In the genomic region with DNA sequence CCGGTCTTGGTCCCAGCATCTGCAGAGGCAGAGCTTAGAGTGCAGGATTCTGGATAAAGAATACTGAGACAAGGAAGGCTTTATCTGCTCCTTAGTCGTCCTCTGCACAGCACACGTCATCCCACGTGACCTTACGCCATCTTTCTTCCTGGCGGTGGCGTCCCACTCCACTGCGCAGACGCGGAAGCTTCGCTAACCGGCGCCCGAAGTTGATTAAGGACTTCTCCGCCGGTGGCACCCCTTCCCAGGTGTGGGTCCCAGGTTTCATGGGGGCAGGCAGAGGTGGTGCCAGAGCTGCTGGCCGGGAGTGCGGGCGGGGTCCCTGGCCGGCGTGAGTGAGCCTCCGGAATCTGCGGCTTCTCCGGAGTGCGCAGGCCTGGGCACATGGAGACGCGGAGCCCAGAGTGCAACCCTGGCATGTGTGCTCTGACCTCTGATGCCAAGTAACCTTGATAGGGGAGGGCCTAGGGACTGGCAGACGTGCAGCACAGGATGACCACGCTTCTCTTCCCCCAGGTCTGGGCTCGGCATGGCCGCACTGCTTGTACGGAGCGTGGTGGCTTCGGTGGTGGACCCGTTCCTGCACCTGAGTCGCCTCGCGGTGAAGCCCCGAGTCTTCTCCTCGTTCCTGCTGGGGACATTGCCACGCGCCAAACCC, we compare ENCODE assay signal across 8 mouse cellular contexts. TPM values are rescaled to one million over a fixed set of nuclear protein-coding genes. Genes with fewer than 3 reads are reported as not detected.
DNase-seq lines count a peak whose midpoint lies in the region; ATAC-seq and TF ChIP-seq lines count a peak whose summit lies in the region.

No protein-coding gene starts in this region.

- peaks cover 30% of the 10 kb centered on the region for H3K36me3 ChIP-seq in E14TG2a.4 (ENCODE audit: insufficient read depth, low read length)
- H3K36me3 ChIP-seq in forebrain, embryonic 13.5 days (ENCODE audit: poor library complexity, severe bottlenecking) = peaks cover 7% of the 10 kb centered on the region; the same call in 1 of the 2 replicates
- peaks cover 6% of the 10 kb centered on the region; the same call in 1 of the 2 replicates for H3K36me3 ChIP-seq in neural tube, embryonic 15.5 days

- H3K9ac ChIP-seq in forebrain, embryonic 13.5 days = peak overlapping the region; percentile 87
- peak overlapping the region; percentile 87 for H3K9ac ChIP-seq in neural tube, embryonic 15.5 days (replicated peaks)

- H3K27me3 ChIP-seq in E14TG2a.4 (ENCODE audit: insufficient read depth, low read length) = no peaks in the 10 kb centered on the region
- H3K27me3 ChIP-seq in forebrain, embryonic 13.5 days = no peaks in the 10 kb centered on the region
- 0 out of 2 replicates have a peak, but pooled peaks cover 3% of the 10 kb centered on the region for H3K27me3 ChIP-seq in neural tube, embryonic 15.5 days (replicated peaks)

- H3K4me2 ChIP-seq in forebrain, embryonic 13.5 days = peak overlapping the region; percentile 98
- peak overlapping the region; percentile 95 for H3K4me2 ChIP-seq in neural tube, embryonic 15.5 days

- no peaks in the 10 kb centered on the region for H3K9me3 ChIP-seq in E14TG2a.4 (ENCODE audit: low read length)
- no peaks in the 10 kb centered on the region for H3K9me3 ChIP-seq in forebrain, embryonic 13.5 days (replicated peaks)
- no peaks in the 10 kb centered on the region for H3K9me3 ChIP-seq in neural tube, embryonic 15.5 days (replicated peaks)

- under 1% methylated on average over 40 of the region's 42 CpGs for WGBS in forebrain, embryonic 13.5 days
- WGBS in neural tube, embryonic 15.5 days = under 1% methylated on average over 42 of the region's 42 CpGs

- H3K4me3 ChIP-seq in E14TG2a.4 (replicated peaks; ENCODE audit: low read length) = peak overlapping the region; percentile 91
- H3K4me3 ChIP-seq in forebrain, embryonic 13.5 days = peak overlapping the region; percentile 90
- peak overlapping the region; percentile 90 for H3K4me3 ChIP-seq in neural tube, embryonic 15.5 days (replicated peaks)

- no peak for TF ChIP-seq CTCF in E14TG2a.4 (conservative IDR thresholded peaks at IDR 0.05; ENCODE audit: low read length)

- intact Hi-C loops in heart, postnatal 10 days (cut with DNase I) = loop anchor here (5.0 kb wide), 1 partner anchor 271 kb away; a partner anchor contains a TSS

- peak; percentile 87 for DNase-seq in c-Kit-positive CD71-positive TER-119-positive erythroid progenitor cells, embryonic 14.5 days (ENCODE audit: low spot score)
- DNase-seq in heart, postnatal 10 days = peak; percentile 93 to 95
- DNase-seq in layer of hippocampus, adult 11-12 months (ENCODE audit: low spot score) = peak; percentile 90
- peak; percentile 89 to 90 for DNase-seq in lung, adult 18-20 months
- peak; percentile 84 for DNase-seq in testis, postnatal 14 days (ENCODE audit: low spot score)

- peak; percentile 94 for ATAC-seq in forebrain, embryonic 13.5 days
- peak; percentile 91 for ATAC-seq in neural tube, embryonic 15.5 days (ENCODE audit: low FRiP score)

- H3K27ac ChIP-seq in forebrain, embryonic 13.5 days = peak overlapping the region; percentile 75
- H3K27ac ChIP-seq in neural tube, embryonic 15.5 days (replicated peaks) = peak overlapping the region; percentile 86

- H3K4me1 ChIP-seq in E14TG2a.4 (replicated peaks; ENCODE audit: low read depth, low read length) = peaks cover 67% of the 10 kb centered on the region
- H3K4me1 ChIP-seq in forebrain, embryonic 13.5 days = peaks cover 29% of the 10 kb centered on the region
- H3K4me1 ChIP-seq in neural tube, embryonic 15.5 days = peaks cover 31% of the 10 kb centered on the region

RNA-seq across cellular contexts. Expression of a gene that starts 2.6 kb away (rescaled TPM):
- polyA plus RNA-seq in forebrain, embryonic 13.5 days (2015; fragmentation: Nextera tagmentation; extraction: Ambion mirVana) = 386 and 392 TPM in 2 replicates
- 100 to 1,000 TPM; 859 to 902 TPM for total RNA-seq in heart, postnatal 10 days (2021)
- 437 and 462 TPM in 2 replicates for polyA plus RNA-seq in neural tube, embryonic 15.5 days (2015; fragmentation: Nextera tagmentation; extraction: Ambion mirVana)

RNA-seq across cellular contexts. Expression of a gene that starts 2.7 kb away (rescaled TPM):
- polyA plus RNA-seq in forebrain, embryonic 13.5 days (2015; fragmentation: Nextera tagmentation; extraction: Ambion mirVana) = 114 and 115 TPM in 2 replicates
- 10 to 100 TPM; 43.0 to 46.9 TPM for total RNA-seq in heart, postnatal 10 days (2021)
- 84.2 and 98.5 TPM in 2 replicates for polyA plus RNA-seq in neural tube, embryonic 15.5 days (2015; fragmentation: Nextera tagmentation; extraction: Ambion mirVana)

Comparison
In these comparisons a context has a peak if more than half of its experiments do, and no peak if none do; other contexts are left out.
1. Peak in every context shown above with its lines: DNase-seq, ATAC-seq, H3K4me3 ChIP-seq and H3K27ac ChIP-seq.